Comparison of ENCODE assay signal across 12 mouse cellular contexts in genomic region chr8:74557539-74558464, GRCm38 (mm10).
DNase-seq lines count a peak whose midpoint lies in the region; ATAC-seq lines count a peak whose summit lies in the region.
"Had no signal": no experiment of that assay in that cellular context is flagged by ENCODE, and none has a peak within 500 bp of the region (broad histone marks: within the 10 kb centered on the region; RNA-seq: fewer than 3 reads in every experiment).

No protein-coding gene starts in this region.

- H3K27me3 ChIP-seq in hindbrain, embryonic 11.5 days (ENCODE audit: control insufficient read depth, insufficient read depth, low read length) = no peaks in the 10 kb centered on the region
- no peaks in the 10 kb centered on the region for H3K27me3 ChIP-seq in hindbrain, embryonic 13.5 days
- H3K27me3 ChIP-seq in midbrain, embryonic 16.5 days (ENCODE audit: control insufficient read depth, insufficient read depth, low read depth, low read length) = no peaks in the 10 kb centered on the region
- no peaks in the 10 kb centered on the region for H3K27me3 ChIP-seq in midbrain, embryonic 13.5 days
- no peaks in the 10 kb centered on the region for H3K27me3 ChIP-seq in hindbrain, embryonic 16.5 days (replicated peaks; ENCODE audit: control insufficient read depth, insufficient read depth, low read length)
- H3K27me3 ChIP-seq in neural tube, embryonic 15.5 days (replicated peaks) = no peaks in the 10 kb centered on the region

- no peak overlapping the region for H3K27ac ChIP-seq in hindbrain, embryonic 11.5 days (ENCODE audit: low read depth, low read length)
- H3K27ac ChIP-seq in hindbrain, embryonic 13.5 days = no peak overlapping the region
- no peak overlapping the region for H3K27ac ChIP-seq in midbrain, embryonic 16.5 days (ENCODE audit: low read length)
- H3K27ac ChIP-seq in midbrain, embryonic 13.5 days = no peak overlapping the region
- H3K27ac ChIP-seq in hindbrain, embryonic 16.5 days (ENCODE audit: low read depth, low read length) = no peak overlapping the region
- peak overlapping the region; percentile 24; the same call in 1 of the 2 replicates for H3K27ac ChIP-seq in neural tube, embryonic 15.5 days (replicated peaks)

- H3K9me3 ChIP-seq in hindbrain, embryonic 11.5 days (ENCODE audit: control insufficient read depth, low read length) = no peaks in the 10 kb centered on the region
- no peaks in the 10 kb centered on the region for H3K9me3 ChIP-seq in hindbrain, embryonic 13.5 days
- H3K9me3 ChIP-seq in midbrain, embryonic 16.5 days (replicated peaks; ENCODE audit: control insufficient read depth, low read length, poor library complexity, severe bottlenecking) = no peaks in the 10 kb centered on the region
- no peaks in the 10 kb centered on the region for H3K9me3 ChIP-seq in midbrain, embryonic 13.5 days
- no peaks in the 10 kb centered on the region for H3K9me3 ChIP-seq in hindbrain, embryonic 16.5 days (ENCODE audit: control insufficient read depth, low read length)
- no peaks in the 10 kb centered on the region for H3K9me3 ChIP-seq in neural tube, embryonic 15.5 days (replicated peaks)

- ATAC-seq in hindbrain, embryonic 11.5 days (ENCODE audit: low FRiP score) = no peak
- no peak for ATAC-seq in hindbrain, embryonic 13.5 days (ENCODE audit: low FRiP score)
- ATAC-seq in midbrain, embryonic 16.5 days = peak; percentile 51
- no peak for ATAC-seq in midbrain, embryonic 13.5 days
- ATAC-seq in hindbrain, embryonic 16.5 days = peak; percentile 51
- peak; percentile 72 for ATAC-seq in neural tube, embryonic 15.5 days (ENCODE audit: low FRiP score)
- ATAC-seq: intestine, embryonic 16.5 days had no signal

- no peaks in the 10 kb centered on the region for H3K36me3 ChIP-seq in hindbrain, embryonic 11.5 days (ENCODE audit: control insufficient read depth, insufficient read depth, low read length)
- H3K36me3 ChIP-seq in hindbrain, embryonic 13.5 days = no peaks in the 10 kb centered on the region
- no peaks in the 10 kb centered on the region for H3K36me3 ChIP-seq in midbrain, embryonic 16.5 days (ENCODE audit: control insufficient read depth, insufficient read depth, low read length)
- H3K36me3 ChIP-seq in midbrain, embryonic 13.5 days = no peaks in the 10 kb centered on the region
- no peaks in the 10 kb centered on the region for H3K36me3 ChIP-seq in hindbrain, embryonic 16.5 days (ENCODE audit: control insufficient read depth, insufficient read depth, low read length)
- no peaks in the 10 kb centered on the region for H3K36me3 ChIP-seq in neural tube, embryonic 15.5 days

- no peaks in the 10 kb centered on the region for H3K4me1 ChIP-seq in hindbrain, embryonic 11.5 days (replicated peaks; ENCODE audit: control insufficient read depth, insufficient read depth, low read length)
- no peaks in the 10 kb centered on the region for H3K4me1 ChIP-seq in hindbrain, embryonic 13.5 days (replicated peaks)
- H3K4me1 ChIP-seq in midbrain, embryonic 16.5 days (ENCODE audit: control insufficient read depth, insufficient read depth, low read length) = no peaks in the 10 kb centered on the region
- H3K4me1 ChIP-seq in midbrain, embryonic 13.5 days (replicated peaks) = no peaks in the 10 kb centered on the region
- H3K4me1 ChIP-seq in hindbrain, embryonic 16.5 days (ENCODE audit: control insufficient read depth, insufficient read depth, low read depth, low read length) = no peaks in the 10 kb centered on the region
- H3K4me1 ChIP-seq in neural tube, embryonic 15.5 days = peaks cover 19% of the 10 kb centered on the region

- DNase-seq in hindbrain, embryonic 11.5 days (ENCODE audit: low spot score) = peak; percentile 0
- DNase-seq in spleen, adult 18-20 months = no peak
- DNase-seq: adrenal gland, postnatal 25 days; cerebellum, adult 9-11 months; right cerebral cortex, postnatal 4 days had no signal

- H3K4me2 ChIP-seq in hindbrain, embryonic 11.5 days (replicated peaks; ENCODE audit: low read depth, low read length) = no peak overlapping the region
- H3K4me2 ChIP-seq in hindbrain, embryonic 13.5 days = no peak overlapping the region
- H3K4me2 ChIP-seq in midbrain, embryonic 16.5 days (ENCODE audit: low read length) = no peak overlapping the region
- no peak overlapping the region for H3K4me2 ChIP-seq in midbrain, embryonic 13.5 days (replicated peaks)
- no peak overlapping the region for H3K4me2 ChIP-seq in hindbrain, embryonic 16.5 days (ENCODE audit: low read length)
- no peak overlapping the region for H3K4me2 ChIP-seq in neural tube, embryonic 15.5 days
- H3K4me2 ChIP-seq: heart, embryonic 11.5 days had no signal

- no peak overlapping the region for H3K4me3 ChIP-seq in hindbrain, embryonic 11.5 days (ENCODE audit: low read depth, low read length)
- no peak overlapping the region for H3K4me3 ChIP-seq in hindbrain, embryonic 13.5 days
- H3K4me3 ChIP-seq in midbrain, embryonic 16.5 days (ENCODE audit: low read depth, low read length) = no peak overlapping the region
- H3K4me3 ChIP-seq in midbrain, embryonic 13.5 days (replicated peaks) = no peak overlapping the region
- H3K4me3 ChIP-seq in hindbrain, embryonic 16.5 days (ENCODE audit: low read length) = no peak overlapping the region
- H3K4me3 ChIP-seq in neural tube, embryonic 15.5 days (replicated peaks) = no peak overlapping the region

- WGBS in hindbrain, embryonic 11.5 days = 78% methylated on average over 5 of the region's 5 CpGs
- 56% methylated on average over 5 of the region's 5 CpGs for WGBS in hindbrain, embryonic 13.5 days
- 43% methylated on average over 5 of the region's 5 CpGs for WGBS in midbrain, embryonic 16.5 days
- 61% methylated on average over 5 of the region's 5 CpGs for WGBS in midbrain, embryonic 13.5 days
- WGBS in hindbrain, embryonic 16.5 days = 34% methylated on average over 5 of the region's 5 CpGs
- WGBS in neural tube, embryonic 15.5 days = 12% methylated on average over 5 of the region's 5 CpGs

- no peak overlapping the region for H3K9ac ChIP-seq in hindbrain, embryonic 11.5 days (ENCODE audit: low read depth, low read length)
- no peak overlapping the region for H3K9ac ChIP-seq in hindbrain, embryonic 13.5 days
- H3K9ac ChIP-seq in midbrain, embryonic 16.5 days (ENCODE audit: low read depth, low read length) = no peak overlapping the region
- H3K9ac ChIP-seq in midbrain, embryonic 13.5 days (replicated peaks) = no peak overlapping the region
- no peak overlapping the region for H3K9ac ChIP-seq in hindbrain, embryonic 16.5 days (ENCODE audit: low read depth, low read length)
- no peak overlapping the region for H3K9ac ChIP-seq in neural tube, embryonic 15.5 days (replicated peaks)

Comparison
In these comparisons a context has a peak if more than half of its experiments do, and no peak if none do; other contexts are left out.
1. ATAC-seq: peak in midbrain, embryonic 16.5 days (single experiment), hindbrain, embryonic 16.5 days (single experiment) and neural tube, embryonic 15.5 days (single experiment); none in hindbrain, embryonic 11.5 days (single experiment), hindbrain, embryonic 13.5 days (single experiment) and midbrain, embryonic 13.5 days (single experiment).